Mouse (Mus musculus) CH12.LX (cell line): ENCODE data around the gene Opcml. TPM values are rescaled to one million over a fixed set of nuclear protein-coding genes. Genes with fewer than 3 reads are reported as not detected.

ENCODE experiments used
- DNase-seq: peaks from one replicate; pipeline ENCODE4 v3.0.0-alpha.2; 2013; ENCODE audit errors: extremely low read depth
- H3K27ac ChIP-seq: 2 replicates; pipeline ENCODE4 v1.5.1; 2012; ENCODE audit warnings: low read depth, mild to moderate bottlenecking, control low read depth, moderate library complexity; ENCODE audit not compliant: insufficient read depth
- H3K27me3 ChIP-seq: replicated peaks from 2 replicates; pipeline ENCODE3; 2012; ENCODE audit warnings: inconsistent platforms
- H3K36me3 ChIP-seq, 2 experiments: replicated peaks in 1 of 2; 2 replicates each; pipeline versions ENCODE3 to v1.6.1; 2012; ENCODE audit warnings: inconsistent platforms in 1 of 2, low read length in 1 of 2, mild to moderate bottlenecking in 1 of 2, mixed read lengths in 1 of 2, moderate library complexity in 1 of 2; ENCODE audit not compliant: control insufficient read depth in 1 of 2, insufficient read depth in 1 of 2
- H3K4me1 ChIP-seq, 2 experiments: 2 replicates each; pipeline ENCODE4 v1.6.1; 2012; ENCODE audit warnings: inconsistent platforms in 1 of 2, moderate library complexity in 1 of 2; ENCODE audit not compliant: insufficient read depth in 2 of 2, control insufficient read depth in 1 of 2
- H3K4me2 ChIP-seq: 2 replicates; pipeline ENCODE4 v1.6.1; 2012; ENCODE audit warnings: low read depth, mild to moderate bottlenecking, control low read depth; ENCODE audit not compliant: poor library complexity, insufficient read depth, severe bottlenecking
- H3K4me3 ChIP-seq, 3 experiments: fragments of 150-350 bp in 1 of 3; sonication (generic) in 1 of 3; replicated peaks in 1 of 3; 2 replicates each; pipeline versions ENCODE3 to v1.5.1; 2011 to 2012; ENCODE audit warnings: low read depth in 2 of 3, low read length in 2 of 3, mild to moderate bottlenecking in 2 of 3, moderate library complexity in 2 of 3, control low read depth in 1 of 3, improper control_type of control experiment in 1 of 3, inconsistent platforms in 1 of 3, mixed read lengths in 1 of 3; ENCODE audit not compliant: poor library complexity in 1 of 3
- H3K79me2 ChIP-seq: replicated peaks from 2 replicates; pipeline ENCODE4 v1.6.1; 2012; ENCODE audit warnings: mild to moderate bottlenecking, moderate library complexity; ENCODE audit not compliant: control insufficient read depth, poor library complexity, insufficient read depth, severe bottlenecking; ENCODE audit errors: extremely low read depth
- H3K9ac ChIP-seq: 2 replicates; pipeline ENCODE4 v1.6.1; 2012; ENCODE audit warnings: low read depth, mild to moderate bottlenecking, control low read depth, moderate library complexity; ENCODE audit not compliant: insufficient read depth
- H3K9me3 ChIP-seq: replicated peaks from 2 replicates; pipeline ENCODE3; 2012; ENCODE audit warnings: low read length, inconsistent platforms, mixed read lengths
- CHD1 ChIP-seq: IDR thresholded peaks from 2 replicates; pipeline ENCODE4 v1.6.1; 2012; ENCODE audit warnings: low read depth, low read length, improper control_type of control experiment, inconsistent platforms
- CTCF ChIP-seq, 2 experiments: IDR thresholded peaks in 1 of 2; conservative IDR thresholded peaks in 1 of 2; 2 replicates each; pipeline ENCODE4 v1.5.1; 2011 to 2012; ENCODE audit warnings: low read depth in 2 of 2, low read length in 2 of 2, improper control_type of control experiment in 1 of 2, inconsistent platforms in 1 of 2, mild to moderate bottlenecking in 1 of 2, moderate library complexity in 1 of 2
- E2F4 ChIP-seq: IDR thresholded peaks from 2 replicates; pipeline ENCODE4 v1.6.1; 2011; ENCODE audit warnings: low read depth, low read length, improper control_type of control experiment; ENCODE audit not compliant: insufficient replicate concordance
- ELF1 ChIP-seq: IDR thresholded peaks from 2 replicates; pipeline ENCODE4 v1.6.1; 2014; ENCODE audit warnings: low read depth, mild to moderate bottlenecking, inconsistent platforms, low read length, improper control_type of control experiment
- EP300 ChIP-seq: IDR thresholded peaks from 2 replicates; pipeline ENCODE4 v1.6.1; 2011; ENCODE audit warnings: low read length, improper control_type of control experiment
- GABPA ChIP-seq: IDR thresholded peaks from 2 replicates; pipeline ENCODE4 v1.6.1; 2012; ENCODE audit warnings: low read depth, low read length, improper control_type of control experiment, inconsistent platforms; ENCODE audit not compliant: insufficient replicate concordance
- HCFC1 ChIP-seq: IDR thresholded peaks from 2 replicates; pipeline ENCODE4 v1.6.1; 2012; ENCODE audit warnings: low read depth, mild to moderate bottlenecking, inconsistent platforms, low read length, improper control_type of control experiment
- IRF4 ChIP-seq: IDR thresholded peaks from 2 replicates; pipeline ENCODE4 v1.6.1; 2014; ENCODE audit warnings: low read depth, mild to moderate bottlenecking, inconsistent platforms, low read length, improper control_type of control experiment
- KAT2A ChIP-seq: IDR thresholded peaks from 2 replicates; pipeline ENCODE4 v1.6.1; 2012; ENCODE audit warnings: low read length, improper control_type of control experiment, inconsistent platforms; ENCODE audit not compliant: insufficient replicate concordance
- MAFK ChIP-seq: IDR thresholded peaks from 2 replicates; pipeline ENCODE4 v1.6.1; 2011; ENCODE audit warnings: low read length, improper control_type of control experiment; ENCODE audit not compliant: insufficient replicate concordance
- MEF2A ChIP-seq: IDR thresholded peaks from 2 replicates; pipeline ENCODE4 v1.6.1; 2014; ENCODE audit warnings: low read depth, mild to moderate bottlenecking, inconsistent platforms, low read length, improper control_type of control experiment, borderline replicate concordance
- MYC ChIP-seq: IDR thresholded peaks from 2 replicates; pipeline ENCODE4 v1.6.1; 2011; ENCODE audit warnings: low read depth, mild to moderate bottlenecking, improper control_type of control experiment, low read length
- NRF1 ChIP-seq: IDR thresholded peaks from 2 replicates; pipeline ENCODE4 v1.6.1; 2014; ENCODE audit warnings: low read depth, mild to moderate bottlenecking, inconsistent platforms, low read length, improper control_type of control experiment, moderate library complexity
- POLR2A ChIP-seq: IDR thresholded peaks from 2 replicates; pipeline ENCODE4 v1.6.1; 2011; ENCODE audit warnings: low read depth, mild to moderate bottlenecking, improper control_type of control experiment, low read length
- POLR2AphosphoS2 ChIP-seq: IDR thresholded peaks from 2 replicates; pipeline ENCODE4 v1.6.1; 2011; ENCODE audit warnings: low read depth, low read length, improper control_type of control experiment
- SIN3A ChIP-seq: IDR thresholded peaks from 2 replicates; pipeline ENCODE4 v1.6.1; 2012; ENCODE audit warnings: low read length, improper control_type of control experiment, inconsistent platforms
- TBP ChIP-seq: conservative IDR thresholded peaks from 2 replicates; pipeline ENCODE4 v1.6.1; 2011; ENCODE audit warnings: low read depth, low read length, improper control_type of control experiment
- TCF12 ChIP-seq: IDR thresholded peaks from 2 replicates; pipeline ENCODE4 v1.6.1; 2014; ENCODE audit warnings: low read depth, mild to moderate bottlenecking, inconsistent platforms, low read length, improper control_type of control experiment
- UBTF ChIP-seq: IDR thresholded peaks from 2 replicates; pipeline ENCODE4 v1.6.1; 2012; ENCODE audit warnings: low read depth, mild to moderate bottlenecking, inconsistent platforms, low read length, improper control_type of control experiment, moderate library complexity
- USF1 ChIP-seq: IDR thresholded peaks from 2 replicates; pipeline ENCODE4 v1.6.1; 2014; ENCODE audit warnings: low read depth, mild to moderate bottlenecking, inconsistent platforms, low read length, improper control_type of control experiment
- USF2 ChIP-seq: conservative IDR thresholded peaks from 2 replicates; pipeline ENCODE4 v1.6.1; 2011; ENCODE audit warnings: low read depth, low read length, improper control_type of control experiment
- ZC3H11A ChIP-seq: IDR thresholded peaks from 2 replicates; pipeline ENCODE4 v1.6.1; 2012; ENCODE audit warnings: low read depth, mild to moderate bottlenecking, inconsistent platforms, low read length, improper control_type of control experiment
- ZMIZ1 ChIP-seq: IDR thresholded peaks from 2 replicates; pipeline ENCODE4 v1.6.1; 2012; ENCODE audit warnings: low read depth, mild to moderate bottlenecking, inconsistent platforms, low read length, improper control_type of control experiment
- ZNF384 ChIP-seq: IDR thresholded peaks from 2 replicates; pipeline ENCODE4 v1.6.1; 2012; ENCODE audit warnings: low read depth, low read length, improper control_type of control experiment, inconsistent platforms
- dilution Hi-C: fragments of 300-500 bp; cut with MboI; formaldehyde crosslinking; loops from 2 replicates; pipeline ENCODE4 v1.14.3; 2020; ENCODE audit warnings: low sequenced_read_pairs; ENCODE audit not compliant: extremely low pct_unique_long_range_greater_than_20kb, extremely low pct_ligation_motif_present
- in situ Hi-C: fragments of 300-500 bp; cut with MboI; formaldehyde crosslinking; loops from 3 replicates; pipeline ENCODE4 v1.14.3; 2019; ENCODE audit warnings: low sequenced_read_pairs, low pct_ligation_motif_present, low pct_unique_long_range_greater_than_20kb, mixed read lengths
- polyA plus RNA-seq: library from polyadenylated mRNA; unstranded; fragments of >175 nt; gene quantifications from 2 replicates; pipeline ENCODE4 v1.2.1, GENCODE M21; 2012; ENCODE audit warnings: low read depth; ENCODE audit not compliant: insufficient read length
- total RNA-seq, 2 experiments: library from RNA; depleted of rRNA; stranded (reverse); fragments of 300-350 nt in 1 of 2; fragments of >200 nt in 1 of 2; gene quantifications; 2 replicates each; pipeline ENCODE4 v1.2.3; 2012 to 2014

The Opcml gene
- total and polyA plus RNA-seq, 3 experiments = 0.34 to 0.60 TPM; not detected in 1

DNA sequence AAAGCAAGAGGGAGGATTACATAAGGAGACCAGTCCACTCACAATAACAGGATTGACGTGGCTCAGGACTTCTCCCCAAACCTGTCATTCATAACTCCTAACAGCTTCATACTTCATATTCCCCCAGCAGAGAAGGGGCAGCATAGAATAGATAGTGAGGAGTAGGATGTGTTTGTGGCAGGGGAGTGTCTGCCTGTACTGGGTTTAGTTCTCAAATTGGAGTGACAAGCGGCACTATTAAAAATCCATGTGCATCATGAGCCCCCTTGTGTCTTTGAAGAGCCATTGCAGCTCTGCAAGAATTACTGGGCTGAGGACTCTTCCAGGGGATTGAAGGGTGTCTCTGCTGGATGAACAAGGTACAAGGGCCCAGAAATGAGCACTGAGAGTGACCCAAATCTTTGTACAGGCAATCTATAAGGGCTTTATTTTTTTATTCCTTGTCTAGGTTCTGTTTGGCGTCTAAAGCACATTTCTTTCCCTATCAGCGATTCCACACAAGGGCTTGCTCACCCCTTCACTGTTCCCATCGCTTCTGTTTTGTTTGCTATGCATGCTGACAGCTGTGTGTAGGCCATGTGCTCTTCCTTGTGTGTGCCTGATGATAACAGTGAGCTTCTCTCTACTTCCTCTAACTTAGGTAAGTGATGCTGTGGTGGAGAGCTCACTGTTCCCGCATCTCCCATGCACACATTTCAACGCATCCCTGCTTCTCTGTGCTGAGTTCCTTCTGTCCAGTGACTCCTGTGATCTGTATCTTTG, 457.3 kb downstream of the Opcml start (continued):
- no peak for TF ChIP-seq E2F4
- no peak for TF ChIP-seq TBP
- no peak for TF ChIP-seq GABPA
- no peak for TF ChIP-seq ZMIZ1
- TF ChIP-seq ELF1 = no peak
- no peak for TF ChIP-seq POLR2A
- no peak for TF ChIP-seq KAT2A
- TF ChIP-seq CTCF (conservative IDR thresholded peaks at IDR 0.05 in 1 of 2, IDR thresholded peaks at IDR 0.05 in 1 of 2; ENCODE audit: low read depth in 2 of 2, low read length in 2 of 2) = peak; percentile 12 to 36; a peak in 2 of 4 replicates

DNA sequence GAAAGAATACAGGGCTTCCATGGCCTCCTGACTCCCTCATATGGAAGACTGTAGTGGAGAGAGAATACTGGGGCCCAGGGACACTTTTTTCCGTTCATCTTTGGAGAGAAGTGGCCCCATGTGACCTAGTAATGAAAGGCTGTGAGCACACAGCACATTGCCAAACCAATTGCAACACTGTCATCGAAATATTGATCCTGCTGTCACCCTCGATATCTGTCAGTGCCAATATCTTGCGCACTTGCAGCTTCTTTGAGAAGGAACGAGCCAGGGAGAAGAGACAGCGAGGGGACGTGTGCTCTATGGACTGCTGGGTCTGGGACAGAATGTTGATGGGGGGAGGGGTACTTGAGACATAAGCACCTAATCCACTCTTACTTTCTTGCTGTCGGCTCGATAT, 460.8 kb downstream of the Opcml start:
- Histone ChIP-seq H3K9me3 (peaks cover 41% of the 10 kb centered on the region), H3K36me3 (no peaks in the 10 kb centered on the region), H3K27ac (no peak overlapping the region), H3K4me3 (no peak overlapping the region), H3K79me2 (no peaks in the 10 kb centered on the region), H3K4me1 (no peaks in the 10 kb centered on the region), H3K4me2 (no peak overlapping the region), H3K27me3 (no peaks in the 10 kb centered on the region), H3K9ac (no peak overlapping the region)
- TF ChIP-seq HCFC1 (no peak), POLR2AphosphoS2 (no peak), TBP (no peak), USF2 (no peak), SIN3A (no peak), KAT2A (no peak), ZMIZ1 (no peak), CHD1 (no peak)
- dilution Hi-C loops = no loop called here
- in situ Hi-C loops = loop anchor here (25.0 kb wide), 1 partner anchor 839 kb away; no protein-coding TSS in a partner anchor
- DNase-seq = no peak

DNA sequence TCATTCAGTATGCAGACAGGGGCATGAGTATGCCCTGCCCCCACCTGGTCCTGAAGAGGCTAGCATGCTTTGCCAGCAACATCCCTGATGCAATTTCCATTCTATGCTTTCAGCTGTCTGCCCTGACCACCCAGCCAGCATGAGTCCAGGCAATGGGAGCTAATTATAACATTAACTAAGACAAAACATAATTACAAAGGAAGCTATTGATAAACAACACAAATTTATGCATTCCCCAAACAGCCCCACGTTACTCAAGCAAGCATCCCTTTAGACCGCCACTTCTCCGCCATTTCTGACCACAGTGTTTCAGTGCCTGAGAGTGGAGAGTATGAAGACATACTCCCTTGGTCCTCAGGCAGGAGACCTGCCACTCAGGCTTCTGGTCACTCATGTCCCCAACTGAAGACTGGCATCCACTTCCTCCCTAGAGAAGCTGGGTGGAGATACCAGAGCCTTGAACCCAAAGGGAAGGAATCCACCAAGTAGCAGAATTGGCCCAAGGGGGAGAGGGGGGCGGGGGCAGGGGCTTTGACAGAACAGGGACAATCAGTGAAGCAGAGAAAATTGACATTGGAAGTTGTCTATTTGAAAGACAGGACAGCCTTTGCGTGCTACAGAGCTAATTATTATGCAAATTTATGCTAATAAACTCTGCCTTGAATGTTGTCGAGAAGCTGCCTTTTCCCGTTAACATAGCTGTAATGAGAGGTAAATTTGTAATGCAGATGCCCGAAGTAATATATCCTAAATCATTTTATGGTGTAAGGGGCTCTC, 464.7 kb downstream of the Opcml start:
- H3K79me2 ChIP-seq = no peaks in the 10 kb centered on the region
- H3K4me1 ChIP-seq = no peaks in the 10 kb centered on the region
- H3K27ac ChIP-seq = no peak overlapping the region
- H3K9ac ChIP-seq = no peak overlapping the region
- dilution Hi-C loops (no loop called here), in situ Hi-C loops (loop anchor here (25.0 kb wide), 1 partner anchor 843 kb away; no protein-coding TSS in a partner anchor)
- H3K27me3 ChIP-seq = no peaks in the 10 kb centered on the region
- H3K4me2 ChIP-seq = no peak overlapping the region
- no peak overlapping the region for H3K4me3 ChIP-seq
- no peak for TF ChIP-seq MYC
- no peak for TF ChIP-seq MEF2A
- no peak for TF ChIP-seq IRF4
- TF ChIP-seq MAFK = no peak
- TF ChIP-seq CHD1 = no peak
- TF ChIP-seq POLR2AphosphoS2 = no peak
- TF ChIP-seq KAT2A = no peak
- no peak for TF ChIP-seq EP300
- TF ChIP-seq TCF12 = no peak
- no peak for TF ChIP-seq UBTF
- no peak for TF ChIP-seq USF1
- no peak for TF ChIP-seq ZNF384
- TF ChIP-seq ZC3H11A = no peak
- TF ChIP-seq ZMIZ1 = no peak
- TF ChIP-seq ELF1 = no peak
- TF ChIP-seq NRF1 = no peak
- TF ChIP-seq E2F4 = no peak
- no peaks in the 10 kb centered on the region for H3K36me3 ChIP-seq
- DNase-seq = no peak
- peaks cover 31% of the 10 kb centered on the region for H3K9me3 ChIP-seq
